Mouse (Mus musculus) mesoderm, embryonic 11.5 days (tissue): Measurements from ENCODE around the gene BC005624.

Source experiments
- DNase-seq: peaks from one replicate; pipeline ENCODE4 v3.0.0-alpha.2; 2012; ENCODE audit warnings: low read depth, low spot score

The BC005624 gene

DNA sequence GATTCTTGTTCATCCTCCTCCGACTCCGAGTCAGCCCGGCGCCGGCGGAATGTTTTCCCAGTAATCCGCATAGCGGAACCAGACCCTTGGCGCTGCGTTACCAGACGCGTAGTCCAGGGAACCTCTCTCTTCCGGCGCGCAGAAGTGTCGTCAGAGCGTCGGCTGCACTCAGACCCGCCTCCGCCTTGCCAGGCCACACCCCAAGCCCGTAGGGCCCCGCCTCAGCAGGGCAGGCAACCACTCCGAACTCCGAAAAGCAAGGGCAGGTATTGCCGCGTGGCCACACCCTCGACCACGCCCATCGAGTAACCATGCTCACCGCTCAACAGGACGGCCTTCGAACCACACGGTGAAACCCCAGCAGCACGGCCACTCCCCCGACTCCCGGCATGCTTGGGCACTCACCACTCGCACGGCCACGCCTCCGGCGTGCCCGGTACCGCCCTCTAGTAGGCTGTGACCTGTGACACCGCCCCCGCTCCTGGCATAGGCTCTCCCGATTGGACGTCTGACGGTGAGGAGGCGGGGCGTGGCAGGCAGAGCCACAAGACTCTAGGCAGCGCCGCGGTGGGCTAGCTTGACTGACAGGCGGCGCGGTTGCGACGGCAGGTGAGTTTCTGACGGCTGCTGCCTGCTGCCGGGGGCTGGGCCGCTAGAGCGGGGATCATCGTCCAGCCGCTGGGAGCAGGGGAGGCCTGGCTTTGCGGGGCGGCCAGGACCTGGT lies at the start of gene BC005624, which contains the start of gene Usp20:
TSS of gene BC005624 (minus strand) at position 412 of the 724 bp plus-strand sequence.
TSS of gene Usp20 (plus strand) at position 490 of the 724 bp plus-strand sequence.
- peak; percentile 100 for DNase-seq

DNA sequence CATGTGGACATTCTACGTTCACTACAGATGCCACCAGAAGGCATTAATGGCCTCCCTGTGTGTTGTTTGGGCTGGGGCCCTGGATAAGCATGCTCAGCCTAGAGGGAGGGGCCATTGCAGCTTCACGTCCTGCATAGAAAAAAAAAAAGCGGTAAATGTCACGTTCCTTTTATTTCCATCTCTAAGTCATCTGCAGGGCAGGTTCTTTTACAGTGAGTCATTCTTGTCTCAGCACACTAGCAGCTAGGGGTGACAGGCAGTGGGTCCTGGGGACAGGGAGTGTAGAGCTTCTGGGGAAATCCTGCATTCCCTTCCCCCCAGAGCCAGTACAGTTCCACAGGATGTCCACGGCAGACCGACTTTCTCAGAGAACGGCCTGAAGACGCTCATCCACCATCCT lies 44.6 kb upstream of the BC005624 start:
- no peak for DNase-seq

DNA sequence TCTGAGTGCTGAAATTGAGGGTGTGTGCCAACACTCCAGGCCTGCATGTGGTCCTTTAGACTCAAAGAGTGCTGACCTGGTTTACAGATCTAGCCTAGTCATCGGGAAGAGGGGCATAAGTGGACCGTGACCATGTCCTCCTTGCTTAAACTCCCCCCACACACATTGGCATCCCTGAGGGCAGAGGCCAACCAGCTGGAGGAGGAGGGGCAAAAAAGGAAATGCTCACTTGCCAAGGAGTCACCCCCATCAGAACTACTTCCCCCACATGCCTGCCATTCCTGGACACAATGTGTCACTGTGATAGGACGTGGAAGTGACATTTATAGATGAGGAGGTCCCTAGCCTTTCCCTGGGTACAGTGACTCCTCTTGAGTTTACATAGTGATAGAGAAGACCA lies 43.5 kb upstream of the BC005624 start:
- no peak for DNase-seq

DNA sequence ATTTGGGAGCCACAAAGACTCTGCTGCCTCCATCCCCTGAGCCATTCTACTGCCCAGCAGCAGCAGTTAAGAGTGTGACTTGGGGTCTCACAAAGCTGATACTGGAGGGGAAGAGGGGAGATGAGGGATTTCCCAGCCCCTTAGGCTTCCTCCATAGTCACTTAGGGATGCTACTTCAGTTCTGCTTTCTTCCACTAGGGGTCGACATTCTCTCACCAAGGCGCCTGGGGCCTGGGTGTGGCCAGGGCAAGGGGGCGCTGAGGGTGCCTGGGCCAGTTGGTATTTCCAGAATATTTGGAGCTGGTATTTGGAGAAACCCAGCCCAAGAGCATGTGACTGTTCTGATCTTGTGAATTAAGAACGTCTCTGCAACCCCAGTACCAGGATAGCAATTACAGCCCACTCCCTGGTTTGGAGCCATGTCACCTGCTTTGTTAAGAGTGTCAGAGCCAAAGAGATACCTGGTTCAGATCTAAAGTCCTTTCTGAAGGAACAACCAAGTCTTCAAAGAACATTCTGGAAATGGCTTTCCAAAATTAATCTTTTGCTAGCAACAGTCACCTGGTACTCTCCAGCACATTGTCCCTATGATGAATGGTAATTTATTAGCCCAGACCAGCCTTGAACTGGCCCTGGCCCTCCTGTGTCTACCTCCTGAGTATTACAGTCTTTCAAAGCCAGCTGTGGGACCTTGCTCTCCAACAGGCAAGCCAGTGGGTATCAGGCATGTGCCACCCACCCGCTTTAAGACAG lies 42.8 kb upstream of the BC005624 start:
- DNase-seq, result peak; percentile 72

DNA sequence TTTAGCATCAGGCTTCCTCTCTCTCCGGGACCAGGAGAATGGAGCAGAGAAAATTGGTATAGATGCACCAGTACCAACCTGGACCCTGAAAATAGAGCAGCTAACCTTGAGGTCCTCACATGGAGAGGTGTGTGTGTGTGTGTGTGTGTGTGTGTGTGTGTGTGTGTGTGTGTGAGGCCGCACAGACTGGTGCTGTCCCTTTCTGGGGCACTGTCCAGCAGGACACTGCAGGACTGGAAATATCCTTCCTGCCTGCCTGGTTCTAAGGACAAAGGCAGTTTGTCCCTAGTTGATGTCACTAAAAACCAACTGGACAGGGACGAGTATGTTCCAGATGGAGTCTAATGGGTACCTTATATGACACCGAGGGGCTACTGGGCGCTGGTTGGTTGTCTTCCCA lies 41.9 kb upstream of the BC005624 start:
- DNase-seq, result no peak

DNA sequence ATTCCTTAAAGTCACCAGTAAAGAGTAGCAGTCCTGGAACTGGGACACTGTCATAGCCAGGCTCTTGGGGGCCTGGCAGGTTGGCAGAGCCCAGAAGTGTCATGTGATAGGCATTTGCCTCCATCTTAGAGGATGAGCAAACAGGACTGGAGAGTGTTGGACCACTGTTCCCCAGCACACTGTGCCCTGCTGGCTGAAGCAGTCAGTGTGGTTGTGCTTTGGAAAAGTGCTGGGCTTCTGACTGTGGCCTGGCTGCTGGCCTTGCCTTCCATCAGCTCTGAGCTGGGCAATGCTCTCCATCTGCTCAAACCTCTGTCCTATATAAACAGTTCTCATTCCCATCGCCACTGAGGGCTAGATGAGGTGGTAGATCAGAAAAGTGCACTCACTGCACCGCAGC lies 38.2 kb upstream of the BC005624 start:
- no peak for DNase-seq

DNA sequence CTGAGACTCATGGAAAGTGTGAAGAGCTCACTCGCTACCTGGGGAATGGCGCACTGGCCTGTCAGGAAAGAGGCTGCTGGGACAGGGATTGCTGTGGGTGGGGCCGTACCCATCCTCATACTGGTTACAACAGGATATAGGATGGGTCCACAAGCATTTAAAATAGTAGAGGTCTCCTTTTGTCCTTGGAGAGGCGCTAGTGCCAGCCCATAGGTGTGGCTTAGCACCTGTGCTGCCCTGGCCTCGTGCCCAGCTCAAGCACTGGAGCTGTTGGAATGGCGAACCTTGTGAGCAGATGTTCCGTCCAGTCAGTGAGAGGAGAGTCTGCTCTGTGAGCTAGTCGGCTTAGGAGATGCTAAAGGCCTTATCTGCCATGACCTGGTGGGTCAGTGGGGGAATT lies 37.0 kb upstream of the BC005624 start:
- DNase-seq, result no peak

DNA sequence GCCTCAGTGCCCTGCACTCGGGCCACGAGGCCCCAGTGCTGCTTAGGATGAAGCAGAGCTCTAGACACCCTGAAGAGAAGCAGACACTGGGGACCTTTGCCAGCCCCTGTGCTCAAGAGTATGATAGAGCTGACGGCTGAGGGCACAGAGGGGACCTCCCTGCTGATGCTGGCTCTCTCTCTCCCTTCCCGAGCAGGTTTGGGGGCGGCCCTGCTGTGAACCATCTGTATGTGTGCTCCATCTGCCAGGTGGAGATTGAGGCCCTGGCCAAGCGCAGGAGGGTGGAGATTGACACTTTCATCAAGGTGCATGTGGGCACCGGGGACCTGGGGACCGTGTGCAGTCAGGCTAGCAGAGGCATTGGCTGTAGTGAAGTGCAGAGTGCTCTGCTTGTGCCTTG lies 36.5 kb upstream of the BC005624 start:
- no peak for DNase-seq

DNA sequence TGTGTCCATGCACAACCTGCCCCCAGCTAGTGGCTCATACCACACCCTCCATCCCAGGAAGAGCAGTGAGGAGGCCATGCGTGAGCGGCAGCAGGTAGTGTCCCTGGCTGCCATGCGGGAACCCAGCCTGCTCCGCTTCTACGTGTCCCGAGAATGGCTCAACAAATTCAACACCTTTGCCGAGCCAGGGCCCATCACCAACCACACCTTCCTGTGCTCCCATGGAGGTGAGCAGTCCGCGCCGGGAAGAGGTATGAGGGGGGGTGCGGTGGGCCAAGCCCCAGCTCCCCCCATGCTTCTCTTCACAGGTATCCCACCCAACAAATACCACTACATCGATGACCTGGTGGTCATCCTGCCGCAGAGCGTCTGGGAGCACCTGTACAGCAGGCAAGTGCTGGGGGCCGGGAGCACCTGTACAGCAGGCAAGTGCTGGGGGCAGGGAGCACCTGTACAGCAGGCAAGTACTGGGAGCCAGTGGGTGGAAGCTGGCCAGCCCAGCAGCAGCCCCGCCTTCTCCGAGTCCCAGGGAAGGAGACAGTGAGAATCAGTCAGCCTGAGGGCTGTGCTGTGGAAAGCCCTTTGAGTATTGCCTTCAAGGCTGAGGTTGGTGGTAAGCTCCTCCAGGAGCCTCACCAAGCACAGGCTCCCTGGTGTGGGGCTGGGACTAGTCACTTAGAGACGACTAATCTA lies 35.8 kb upstream of the BC005624 start:
- no peak for DNase-seq

DNA sequence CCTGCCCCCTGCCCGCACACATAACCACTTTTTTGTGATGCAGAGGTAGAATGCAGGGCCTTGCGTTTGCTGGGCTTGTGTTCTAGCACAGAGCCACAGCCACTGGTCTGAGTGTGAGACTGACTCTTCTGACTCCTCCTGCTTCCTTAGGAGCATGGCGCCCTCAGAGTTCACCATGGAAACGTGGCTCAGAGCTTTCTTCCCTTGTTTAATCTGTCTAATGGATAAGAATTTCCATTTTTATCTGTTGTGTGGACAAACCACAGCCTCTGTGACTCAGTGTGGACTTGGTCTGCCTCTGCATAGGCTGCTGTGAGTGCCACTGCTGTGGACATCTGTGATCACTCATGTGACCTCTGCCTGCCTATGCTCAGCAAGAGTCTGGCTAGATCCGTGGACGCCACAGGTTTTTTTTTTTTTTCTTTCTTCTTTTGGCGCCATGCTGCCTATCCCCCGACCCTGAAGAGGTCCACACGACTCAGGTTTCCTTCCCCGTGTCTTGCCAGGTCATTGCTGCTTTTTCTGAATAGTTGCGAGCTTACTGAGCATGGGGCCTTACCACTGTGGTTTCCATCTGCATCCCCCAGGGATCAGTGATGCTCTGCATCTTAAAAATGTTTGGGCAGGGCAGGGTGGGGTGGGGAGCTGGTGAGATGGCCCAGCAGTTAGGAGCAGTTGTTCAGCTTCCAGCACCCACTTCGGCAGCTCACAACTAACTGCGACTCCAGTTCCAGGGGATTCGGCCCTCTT lies 31.5 kb upstream of the BC005624 start:
- DNase-seq, result no peak

DNA sequence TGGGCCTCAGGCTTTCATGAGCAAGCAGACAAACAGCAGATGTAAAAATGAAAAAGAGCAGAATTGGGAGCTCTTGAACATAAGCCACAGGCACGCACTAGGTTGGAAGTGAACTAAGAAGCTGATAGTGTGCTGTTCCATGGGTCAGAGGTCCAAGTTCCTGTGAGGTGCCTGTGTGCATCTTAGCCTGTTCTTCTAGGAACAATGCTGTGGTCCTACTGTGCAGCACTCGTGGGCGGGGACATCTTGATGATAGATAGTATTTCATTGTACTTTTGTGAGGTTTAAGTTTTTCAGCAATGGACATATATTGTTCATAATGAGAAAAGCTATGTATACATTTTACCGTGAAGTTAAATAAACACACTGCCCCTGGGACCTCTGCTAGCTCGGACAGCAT lies 25.2 kb upstream of the BC005624 start:
- DNase-seq, result no peak

DNA sequence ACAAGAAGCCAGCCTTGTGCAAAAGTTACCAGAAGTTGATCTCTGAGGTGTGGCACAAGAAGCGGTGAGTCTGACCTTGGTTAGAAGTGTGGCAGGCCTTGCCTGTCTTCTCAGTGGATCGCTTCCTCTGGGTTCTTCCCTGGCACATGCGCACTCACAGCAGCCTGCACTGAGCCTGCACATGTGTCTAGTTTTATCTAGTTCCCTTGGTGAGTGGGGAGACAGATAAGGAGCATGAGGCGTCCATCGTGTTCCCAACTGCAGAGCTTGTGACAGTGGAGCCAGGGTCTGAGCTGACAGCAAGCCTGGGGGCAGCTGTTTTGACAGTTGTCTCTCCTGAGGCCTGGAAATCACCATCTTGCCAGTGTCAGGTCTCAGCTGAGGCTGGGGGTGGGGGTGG lies 24.4 kb upstream of the BC005624 start:
- DNase-seq, result no peak

DNA sequence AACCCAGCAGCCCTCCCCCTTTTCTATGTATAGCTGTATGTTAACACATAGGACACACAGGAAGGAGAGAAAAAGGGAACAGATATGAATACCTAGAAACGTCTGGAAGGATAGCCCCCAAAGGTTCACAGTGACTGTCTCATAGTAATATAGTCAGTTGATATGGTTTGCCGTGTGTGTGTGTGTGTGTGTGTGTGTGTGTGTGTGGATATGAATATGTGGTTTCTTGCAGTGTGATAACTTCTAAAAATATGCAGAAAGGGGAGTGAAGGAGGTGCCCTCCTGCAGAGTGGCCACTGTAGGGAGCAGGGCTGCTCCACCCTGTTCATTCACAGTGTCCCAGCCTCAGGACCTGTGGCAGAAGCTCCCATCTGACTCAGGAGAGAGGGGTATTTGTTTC lies 23.5 kb upstream of the BC005624 start:
- no peak for DNase-seq

DNA sequence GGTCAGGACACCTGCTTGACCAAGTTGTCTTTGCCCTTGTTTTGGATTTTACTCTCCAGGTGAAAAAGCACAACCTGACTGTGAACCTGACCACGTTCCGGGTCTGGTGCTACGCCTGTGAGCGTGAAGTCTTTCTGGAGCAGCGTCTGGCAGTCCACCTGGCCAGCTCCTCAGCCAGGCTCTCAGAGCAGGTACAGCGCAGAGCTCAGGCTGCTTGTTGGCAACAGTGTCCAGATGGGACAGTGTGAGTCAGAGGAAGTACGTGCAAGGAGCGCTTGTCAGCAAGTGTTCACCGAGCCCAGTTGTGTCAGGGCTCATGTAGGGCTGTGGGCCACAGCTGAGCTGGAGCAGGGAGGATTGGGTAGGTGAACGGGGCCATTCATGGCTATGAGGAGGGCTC lies 20.9 kb upstream of the BC005624 start:
- DNase-seq, result no peak

DNA sequence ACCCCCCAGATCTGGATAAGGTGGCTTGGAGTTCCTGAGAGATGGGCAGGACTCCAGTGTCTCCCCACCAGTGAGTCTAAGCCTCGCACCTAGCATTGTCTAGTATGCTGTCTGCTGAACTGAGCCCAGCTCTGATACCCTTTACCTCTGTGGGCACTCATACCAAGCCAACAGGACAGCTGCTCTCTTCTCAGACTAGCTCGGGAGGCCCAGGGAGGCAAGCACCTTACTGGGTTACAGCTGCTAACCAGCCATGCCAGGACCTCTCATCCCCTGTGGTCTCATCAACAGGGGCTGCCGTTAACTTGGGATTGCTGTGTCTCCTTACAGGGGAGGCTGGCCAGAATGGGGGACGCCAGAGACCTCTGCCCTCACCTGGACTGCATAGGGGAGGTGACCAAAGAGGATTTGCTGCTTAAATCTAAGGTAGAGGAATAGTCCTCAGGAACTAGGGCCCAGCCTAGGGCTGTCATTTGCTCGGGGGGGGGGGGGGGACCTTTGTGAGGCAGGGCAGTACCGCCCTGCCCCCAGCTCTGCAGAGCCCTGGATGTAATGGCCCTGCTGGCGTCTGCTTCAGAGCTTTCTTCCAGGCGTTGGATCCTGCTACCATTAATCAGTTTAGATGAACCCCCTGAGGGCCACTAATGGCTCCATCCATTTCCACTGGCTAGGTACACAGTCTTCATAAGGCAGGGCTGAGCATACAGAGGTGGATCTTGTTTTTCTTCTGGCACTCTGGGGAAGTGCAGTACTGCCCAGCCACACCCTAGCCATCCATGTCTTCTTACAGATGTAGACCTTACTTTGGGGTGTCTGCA lies 16.7 kb upstream of the BC005624 start:
- no peak for DNase-seq

DNA sequence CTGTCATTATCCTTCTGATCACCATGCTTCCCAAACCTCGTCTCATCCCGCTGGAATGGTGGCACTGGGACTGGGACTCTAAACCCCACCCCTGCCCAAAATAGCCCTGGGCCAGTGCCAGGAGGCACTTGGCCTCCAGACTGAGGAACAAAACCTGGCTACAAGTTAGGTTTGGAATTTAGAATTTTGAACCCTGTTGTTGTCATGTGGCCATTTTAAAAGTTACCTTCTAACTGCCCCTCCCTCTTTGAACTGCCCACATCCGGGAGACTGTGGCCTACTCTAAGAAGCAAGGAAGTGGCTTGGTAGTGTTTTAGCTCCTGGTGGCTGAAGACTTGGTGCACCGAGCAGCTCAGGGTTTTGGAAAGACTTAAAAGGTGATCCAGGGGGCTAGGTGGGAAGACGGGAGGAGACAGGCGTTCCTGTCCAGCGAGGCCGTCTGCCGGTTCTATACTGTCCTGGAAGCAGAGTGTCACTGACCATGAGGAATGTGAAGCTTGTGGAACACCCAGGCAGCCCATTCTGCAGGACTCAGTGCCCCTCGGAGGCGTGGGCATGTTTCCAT lies 13.5 kb upstream of the BC005624 start:
- no peak for DNase-seq

DNA sequence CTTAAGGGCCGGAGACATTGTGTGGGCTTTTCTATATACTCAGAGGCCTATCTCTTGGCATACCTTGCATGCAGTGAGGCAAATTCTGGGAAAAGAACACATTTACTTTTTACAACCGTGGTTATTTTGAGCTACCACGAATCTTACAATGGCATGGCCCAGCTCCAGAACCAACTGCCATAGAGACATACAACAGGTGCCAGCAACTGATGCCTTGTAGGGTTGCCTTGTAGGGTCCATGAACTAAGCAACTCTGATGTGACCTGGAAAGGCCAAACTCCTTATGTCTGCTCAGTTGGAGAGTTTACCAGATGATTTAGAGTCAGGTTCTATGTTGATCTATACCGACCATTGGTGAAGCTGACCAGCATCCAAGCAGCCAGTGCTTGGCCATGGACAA lies 12.9 kb upstream of the BC005624 start:
- DNase-seq, result no peak

DNA sequence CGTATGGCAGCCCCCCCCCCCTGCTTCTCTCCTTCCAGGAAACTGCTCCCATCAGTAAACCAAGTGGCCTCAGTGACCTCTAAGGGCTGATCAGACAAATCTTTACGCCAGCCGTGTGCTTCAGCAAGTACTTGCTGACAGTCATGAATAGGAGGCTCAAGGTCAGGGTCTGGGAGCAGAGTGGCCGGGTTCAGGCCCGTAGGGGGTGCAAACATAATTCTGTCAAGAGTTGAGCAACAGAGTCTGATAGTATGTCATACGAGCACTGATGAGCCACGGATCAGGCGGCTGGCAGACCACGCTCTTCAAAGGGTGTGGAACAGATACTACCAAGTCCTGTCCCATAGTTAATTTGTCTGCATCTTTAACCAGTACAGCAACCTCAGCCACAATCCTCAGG lies 8.2 kb upstream of the BC005624 start:
- no peak for DNase-seq

DNA sequence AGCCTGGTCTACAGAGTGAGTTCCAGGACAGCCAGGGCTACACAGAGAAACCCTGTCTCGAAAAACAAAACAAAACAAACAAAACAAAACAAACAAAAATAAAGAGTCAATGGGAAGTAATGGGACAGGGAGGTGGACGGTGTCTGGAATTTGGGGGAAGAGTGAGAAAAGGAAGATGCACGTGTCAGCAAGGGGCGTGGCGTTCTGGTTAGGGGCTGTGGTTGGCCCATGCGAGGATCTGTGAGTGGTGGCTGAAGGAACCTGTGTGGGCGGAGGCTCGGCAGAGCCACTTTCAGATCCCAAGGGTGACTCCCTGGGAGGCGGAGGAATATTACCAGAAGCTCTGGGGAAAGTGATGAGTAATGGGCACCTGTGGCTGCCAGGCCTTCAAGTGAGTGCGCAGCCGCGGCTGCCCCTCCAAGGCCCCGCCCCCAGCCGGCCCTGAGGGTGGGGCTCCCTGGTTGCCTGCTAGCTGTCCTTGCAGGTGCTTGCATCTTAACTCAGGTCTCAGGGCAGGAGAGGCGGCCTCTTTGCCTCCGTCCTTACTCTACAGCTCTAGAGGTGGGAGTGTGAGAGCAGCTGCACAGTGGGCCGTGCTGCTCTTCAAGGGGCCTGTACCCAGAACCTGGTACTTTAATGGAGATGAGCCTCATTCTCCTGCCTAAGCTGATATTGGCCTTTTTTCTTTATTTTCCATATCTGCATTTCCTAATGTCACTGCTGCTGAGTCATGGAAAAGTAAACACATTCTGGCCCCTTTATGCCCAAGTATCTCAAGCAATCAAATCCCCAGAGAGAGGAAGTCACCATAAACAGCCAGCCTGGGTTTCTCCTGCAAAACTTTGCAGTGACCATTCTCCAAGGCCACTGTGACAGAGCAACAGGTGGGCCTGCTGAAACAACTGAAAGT lies 3.4 kb upstream of the BC005624 start:
- no peak for DNase-seq

DNA sequence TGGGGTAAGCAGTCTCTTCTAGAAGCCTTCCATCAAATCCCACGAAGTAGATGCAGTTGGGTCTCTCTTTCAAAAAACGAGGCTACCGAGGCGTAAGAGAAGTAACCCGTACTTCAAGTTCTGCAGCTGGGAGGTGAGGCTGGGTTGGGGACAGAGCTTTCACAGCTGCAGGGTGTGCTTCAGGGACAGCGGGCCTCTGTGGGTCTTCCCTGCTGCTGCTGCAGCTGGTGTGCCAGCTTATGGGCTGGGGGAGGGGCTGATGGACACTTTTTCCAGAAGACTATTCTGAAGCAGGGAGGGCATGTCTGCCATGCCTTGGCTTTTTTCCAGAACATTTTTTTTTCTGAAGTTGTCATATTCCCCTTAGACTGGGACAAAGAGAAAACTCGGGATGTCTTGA lies 1.0 kb upstream of the BC005624 start:
- DNase-seq, result no peak
